Mouse (Mus musculus): ENCODE data around the gene Selp. TPM values are rescaled to one million over a fixed set of nuclear protein-coding genes. Genes with fewer than 3 reads are reported as not detected.

Selp gene
- polyA plus RNA-seq, 1 experiment from 2014 or later = not detected

DNA sequence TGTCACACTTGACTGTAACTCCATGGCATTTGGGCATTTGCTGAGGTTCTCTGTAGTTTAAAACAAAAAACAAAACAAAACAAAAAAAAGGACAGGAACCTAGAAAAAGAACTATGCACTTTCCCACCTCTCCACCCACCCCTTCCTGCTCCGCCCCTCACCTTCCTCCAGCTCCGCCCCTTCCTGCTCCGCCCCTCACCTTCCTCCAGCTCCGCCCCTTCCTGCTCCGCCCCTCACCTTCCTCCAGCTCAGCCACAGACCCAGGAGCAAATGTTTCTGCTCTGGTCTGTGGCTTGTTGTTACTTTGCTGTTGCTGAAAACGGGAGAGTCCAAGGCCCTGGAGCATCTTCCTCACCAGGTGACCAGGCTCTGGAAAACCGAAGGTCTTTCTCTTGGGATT, 34.0 kb downstream of the Selp start:
- WGBS = 94% methylated on average over 7 of the region's 7 CpGs
- no peak for ATAC-seq (ENCODE audit: insufficient number of reproducible peaks, insufficient read depth, low FRiP score, low read depth)
- Histone ChIP-seq H3K27me3 (ENCODE audit: control insufficient read depth, insufficient read depth, low read length) (no peaks in the 10 kb centered on the region), H3K27ac (ENCODE audit: low read length) (no peak overlapping the region), H3K9me3 (ENCODE audit: control insufficient read depth, low read depth, low read length) (no peaks in the 10 kb centered on the region), H3K4me2 (replicated peaks; ENCODE audit: low read depth, low read length) (no peak overlapping the region), H3K4me1 (ENCODE audit: control insufficient read depth, insufficient read depth, low read length) (0 out of 2 replicates have a peak, but pooled peaks cover 8% of the 10 kb centered on the region), H3K9ac (replicated peaks; ENCODE audit: low read depth, low read length) (no peak overlapping the region), H3K36me3 (ENCODE audit: control insufficient read depth, insufficient read depth, low read length) (no peaks in the 10 kb centered on the region), H3K4me3 (ENCODE audit: low read depth, low read length) (no peak overlapping the region)

DNA sequence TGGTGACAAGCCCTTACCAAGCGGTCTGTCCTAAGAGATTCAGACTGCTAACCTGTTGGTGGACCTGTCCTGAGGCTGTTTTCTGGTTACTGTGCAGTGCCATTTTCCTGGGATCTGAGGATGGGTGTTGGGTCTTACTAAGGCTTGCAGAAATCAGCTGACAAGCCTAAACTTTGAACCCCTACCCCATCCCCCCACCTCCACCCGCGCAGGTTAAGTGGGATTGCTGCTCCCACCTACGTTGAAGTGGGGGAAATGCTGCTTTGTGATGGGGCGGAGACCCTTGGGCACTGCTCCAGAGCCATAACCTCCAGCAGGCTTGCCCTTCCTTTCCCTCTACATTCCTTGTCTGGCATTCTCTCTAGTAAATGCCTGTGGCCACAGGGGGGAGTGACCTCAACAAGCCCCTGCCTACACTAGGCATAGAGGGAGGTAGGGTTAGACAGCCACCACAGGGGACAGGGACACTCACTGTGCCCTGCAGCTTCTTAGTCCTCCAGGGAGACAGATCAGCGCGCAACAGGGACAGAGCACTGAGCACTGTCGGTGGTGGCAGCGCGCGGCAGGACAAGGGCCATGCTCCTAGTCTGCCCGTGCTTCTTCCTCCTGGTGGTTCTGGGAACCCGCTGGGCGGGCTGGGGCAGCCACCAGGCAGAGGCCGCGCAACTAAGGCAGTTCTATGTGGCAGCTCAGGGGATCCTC, 36.5 kb downstream of the Selp start, which contains the start of gene F5:
F5 (plus strand) TSS at position 452 of the 702 bp plus-strand sequence.
- Histone ChIP-seq H3K9ac (replicated peaks; ENCODE audit: low read depth, low read length) (no peak within 1 kb of the TSS), H3K27ac (ENCODE audit: low read length) (no peak within 1 kb of the TSS), H3K4me3 (ENCODE audit: low read depth, low read length) (no peak within 1 kb of the TSS), H3K27me3 (ENCODE audit: control insufficient read depth, insufficient read depth, low read length) (no peaks in the 10 kb centered on the region), H3K4me1 (ENCODE audit: control insufficient read depth, insufficient read depth, low read length) (0 out of 2 replicates have a peak, but pooled peaks cover 4% of the 10 kb centered on the region), H3K36me3 (ENCODE audit: control insufficient read depth, insufficient read depth, low read length) (no peaks in the 10 kb centered on the region), H3K4me2 (replicated peaks; ENCODE audit: low read depth, low read length) (peak within 1 kb of the TSS; percentile 26; the same call in 1 of the 2 replicates), H3K9me3 (ENCODE audit: control insufficient read depth, low read depth, low read length) (no peaks in the 10 kb centered on the region)
- no peak for ATAC-seq (ENCODE audit: insufficient number of reproducible peaks, insufficient read depth, low FRiP score, low read depth)
- 14% methylated on average over 16 of the region's 16 CpGs for WGBS

DNA sequence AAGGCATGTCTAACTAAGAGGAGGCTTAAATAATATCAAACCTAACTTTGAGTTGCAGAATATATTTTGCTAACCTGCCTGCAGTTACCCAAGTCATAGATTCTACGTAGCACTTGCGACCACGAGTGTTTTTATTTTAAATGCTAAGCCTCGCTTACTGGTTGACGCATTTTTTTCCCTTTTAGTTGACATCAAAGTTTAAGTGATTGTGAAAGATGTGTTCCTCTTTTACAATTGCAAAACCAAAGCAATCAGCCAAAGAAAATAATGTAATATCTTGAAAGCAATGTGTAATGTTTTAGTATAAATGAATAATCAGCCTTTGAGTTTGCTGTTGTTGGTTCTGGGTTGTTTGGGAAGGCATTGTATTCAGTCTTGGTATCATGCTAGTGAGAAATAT, 37.8 kb downstream of the Selp start:
- Histone ChIP-seq H3K9ac (replicated peaks; ENCODE audit: low read depth, low read length) (no peak overlapping the region), H3K36me3 (ENCODE audit: control insufficient read depth, insufficient read depth, low read length) (no peaks in the 10 kb centered on the region), H3K27me3 (ENCODE audit: control insufficient read depth, insufficient read depth, low read length) (no peaks in the 10 kb centered on the region), H3K4me2 (replicated peaks; ENCODE audit: low read depth, low read length) (no peak overlapping the region), H3K27ac (ENCODE audit: low read length) (no peak overlapping the region), H3K4me1 (ENCODE audit: control insufficient read depth, insufficient read depth, low read length) (0 out of 2 replicates have a peak, but pooled peaks cover 4% of the 10 kb centered on the region), H3K9me3 (ENCODE audit: control insufficient read depth, low read depth, low read length) (no peaks in the 10 kb centered on the region), H3K4me3 (ENCODE audit: low read depth, low read length) (no peak overlapping the region)
- WGBS = 88% methylated on average over 5 of the region's 5 CpGs
- no peak for ATAC-seq (ENCODE audit: insufficient number of reproducible peaks, insufficient read depth, low FRiP score, low read depth)

DNA sequence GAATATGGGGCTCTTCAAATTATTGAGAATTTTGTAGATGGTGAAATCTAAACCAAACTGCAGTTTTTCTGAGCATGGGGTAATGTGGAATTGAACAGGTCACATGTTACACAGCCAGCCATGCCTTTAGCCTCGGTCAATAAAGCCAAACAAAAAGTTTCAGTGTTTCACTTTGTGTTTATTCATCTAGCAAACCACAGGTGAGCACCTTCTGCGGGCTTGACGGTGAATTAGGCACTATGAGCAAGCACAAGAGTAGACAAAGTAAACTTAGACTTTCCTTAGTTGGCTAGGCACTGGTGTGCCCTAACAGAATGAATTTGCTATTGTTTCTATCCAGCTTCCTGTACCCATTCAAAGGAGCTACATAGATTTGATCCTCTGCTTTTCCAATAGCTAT, 39.9 kb downstream of the Selp start:
- Histone ChIP-seq H3K9me3 (ENCODE audit: control insufficient read depth, low read depth, low read length) (no peaks in the 10 kb centered on the region), H3K36me3 (ENCODE audit: control insufficient read depth, insufficient read depth, low read length) (no peaks in the 10 kb centered on the region), H3K4me2 (replicated peaks; ENCODE audit: low read depth, low read length) (no peak overlapping the region), H3K27me3 (ENCODE audit: control insufficient read depth, insufficient read depth, low read length) (no peaks in the 10 kb centered on the region), H3K9ac (replicated peaks; ENCODE audit: low read depth, low read length) (no peak overlapping the region), H3K4me1 (ENCODE audit: control insufficient read depth, insufficient read depth, low read length) (0 out of 2 replicates have a peak, but pooled peaks cover 4% of the 10 kb centered on the region), H3K4me3 (ENCODE audit: low read depth, low read length) (no peak overlapping the region), H3K27ac (ENCODE audit: low read length) (no peak overlapping the region)
- 57% methylated on average over 3 of the region's 3 CpGs for WGBS
- peak; percentile 61; the same call in 1 of the 2 replicates for ATAC-seq (ENCODE audit: insufficient number of reproducible peaks, insufficient read depth, low FRiP score, low read depth)

DNA sequence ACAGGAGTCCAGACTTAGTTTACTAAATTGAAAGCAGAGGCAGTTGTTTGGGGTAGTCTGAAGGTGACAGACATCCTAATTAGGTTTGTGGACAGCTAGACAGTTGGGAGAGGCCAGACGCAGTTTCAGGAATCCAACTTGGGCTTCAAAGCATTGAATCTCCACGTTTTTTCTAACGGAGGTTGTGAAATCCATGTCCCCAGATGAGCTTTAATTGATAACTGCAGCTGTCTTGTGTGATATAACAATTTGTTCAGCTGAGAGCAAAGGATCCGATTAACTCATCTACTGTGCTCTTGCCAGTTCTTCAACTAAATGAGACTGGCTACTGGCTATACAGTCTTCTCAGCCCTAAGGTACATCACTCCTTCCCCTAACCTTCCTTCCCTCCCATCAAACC, 43.5 kb downstream of the Selp start:
- WGBS = 69% methylated on average over 4 of the region's 4 CpGs

DNA sequence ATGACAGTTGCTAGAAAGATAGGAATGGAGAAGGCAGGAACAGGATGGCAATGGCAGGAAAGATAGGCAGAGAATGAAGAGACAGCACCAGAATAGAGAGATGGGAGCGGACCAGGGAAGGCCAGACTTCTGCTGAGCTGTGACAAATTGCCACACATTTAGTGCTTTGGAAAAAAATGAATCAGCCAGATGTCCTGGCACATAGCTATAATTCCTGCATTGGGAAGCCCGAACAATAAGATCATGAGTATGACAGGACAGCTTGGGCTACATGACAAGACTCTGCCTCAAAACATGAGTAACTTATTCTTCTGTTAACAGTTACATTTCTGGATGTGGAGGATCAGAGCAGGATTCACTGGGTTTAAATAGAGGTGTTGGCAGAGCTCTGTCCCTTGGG, 44.7 kb downstream of the Selp start:
- Histone ChIP-seq H3K27me3 (ENCODE audit: control insufficient read depth, insufficient read depth, low read length) (no peaks in the 10 kb centered on the region), H3K9ac (replicated peaks; ENCODE audit: low read depth, low read length) (no peak overlapping the region), H3K36me3 (ENCODE audit: control insufficient read depth, insufficient read depth, low read length) (no peaks in the 10 kb centered on the region), H3K9me3 (ENCODE audit: control insufficient read depth, low read depth, low read length) (no peaks in the 10 kb centered on the region), H3K4me2 (replicated peaks; ENCODE audit: low read depth, low read length) (no peak overlapping the region), H3K4me1 (ENCODE audit: control insufficient read depth, insufficient read depth, low read length) (no peaks in the 10 kb centered on the region), H3K27ac (ENCODE audit: low read length) (no peak overlapping the region), H3K4me3 (ENCODE audit: low read depth, low read length) (no peak overlapping the region)
- WGBS = 83% methylated on average over 2 of the region's 2 CpGs
- no peak for ATAC-seq (ENCODE audit: insufficient number of reproducible peaks, insufficient read depth, low FRiP score, low read depth)

More for the DNA sequence above, 43.5 kb downstream of the Selp start:
- H3K9ac ChIP-seq (replicated peaks; ENCODE audit: low read depth, low read length) = no peak overlapping the region
- no peaks in the 10 kb centered on the region for H3K36me3 ChIP-seq (ENCODE audit: control insufficient read depth, insufficient read depth, low read length)
- no peak for ATAC-seq (ENCODE audit: insufficient number of reproducible peaks, insufficient read depth, low FRiP score, low read depth)
- H3K4me2 ChIP-seq (replicated peaks; ENCODE audit: low read depth, low read length) = no peak overlapping the region
- no peak overlapping the region for H3K4me3 ChIP-seq (ENCODE audit: low read depth, low read length)
- no peaks in the 10 kb centered on the region for H3K4me1 ChIP-seq (ENCODE audit: control insufficient read depth, insufficient read depth, low read length)
- H3K27me3 ChIP-seq (ENCODE audit: control insufficient read depth, insufficient read depth, low read length) = no peaks in the 10 kb centered on the region
- H3K27ac ChIP-seq (ENCODE audit: low read length) = no peak overlapping the region
- H3K9me3 ChIP-seq (ENCODE audit: control insufficient read depth, low read depth, low read length) = no peaks in the 10 kb centered on the region

DNA sequence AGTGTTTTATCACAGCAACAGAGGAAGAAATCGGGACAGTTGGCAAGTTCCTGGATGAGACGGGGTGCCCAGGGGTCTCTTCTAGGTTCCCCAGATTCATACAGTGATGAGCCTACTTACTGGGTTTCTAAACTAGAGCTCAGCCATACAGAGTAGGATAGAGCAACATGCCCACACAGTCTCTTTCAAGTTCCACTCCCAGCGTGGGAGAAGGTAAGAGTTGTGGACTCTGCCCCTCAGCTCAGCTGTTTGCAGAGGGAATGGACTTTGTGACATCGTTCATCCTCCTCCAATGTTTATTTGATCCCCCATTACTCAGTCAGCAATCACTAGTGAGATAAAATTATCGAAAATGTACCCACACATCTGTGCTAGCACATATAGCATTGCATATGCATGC, 47.7 kb downstream of the Selp start:
- no peak overlapping the region for H3K9ac ChIP-seq (replicated peaks; ENCODE audit: low read depth, low read length)
- WGBS = 73% methylated on average over 5 of the region's 5 CpGs

DNA sequence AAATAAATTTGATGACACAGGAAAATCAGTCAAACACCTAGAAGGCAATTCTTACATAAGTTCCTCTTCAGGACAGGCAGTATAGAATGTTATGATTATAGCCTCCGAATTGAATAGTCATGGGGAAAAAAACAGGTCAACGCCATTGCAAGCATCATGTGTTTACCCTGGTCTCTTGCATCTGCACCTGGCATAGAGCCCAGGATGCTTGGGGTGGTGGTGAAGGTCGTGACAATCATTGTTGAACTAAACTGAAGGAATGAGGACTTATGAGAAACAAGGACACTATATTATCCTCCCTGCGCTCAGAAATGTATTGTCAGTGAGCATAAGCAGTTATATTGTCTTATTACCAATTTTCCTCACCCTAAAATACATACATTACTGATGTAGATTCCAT, 53.8 kb downstream of the Selp start:
- H3K4me1 ChIP-seq (ENCODE audit: control insufficient read depth, insufficient read depth, low read length) = no peaks in the 10 kb centered on the region
- H3K27ac ChIP-seq (ENCODE audit: low read length) = no peak overlapping the region
- H3K36me3 ChIP-seq (ENCODE audit: control insufficient read depth, insufficient read depth, low read length) = no peaks in the 10 kb centered on the region
- no peaks in the 10 kb centered on the region for H3K9me3 ChIP-seq (ENCODE audit: control insufficient read depth, low read depth, low read length)
- H3K27me3 ChIP-seq (ENCODE audit: control insufficient read depth, insufficient read depth, low read length) = no peaks in the 10 kb centered on the region
- H3K9ac ChIP-seq (replicated peaks; ENCODE audit: low read depth, low read length) = no peak overlapping the region
- H3K4me3 ChIP-seq (ENCODE audit: low read depth, low read length) = no peak overlapping the region
- ATAC-seq (ENCODE audit: insufficient number of reproducible peaks, insufficient read depth, low FRiP score, low read depth) = no peak
- WGBS = 72% methylated on average over 4 of the region's 4 CpGs
- H3K4me2 ChIP-seq (replicated peaks; ENCODE audit: low read depth, low read length) = no peak overlapping the region

More for the DNA sequence above, 47.7 kb downstream of the Selp start:
- no peak overlapping the region for H3K27ac ChIP-seq (ENCODE audit: low read length)
- no peak overlapping the region for H3K4me3 ChIP-seq (ENCODE audit: low read depth, low read length)
- no peak overlapping the region for H3K4me2 ChIP-seq (replicated peaks; ENCODE audit: low read depth, low read length)
- no peak for ATAC-seq (ENCODE audit: insufficient number of reproducible peaks, insufficient read depth, low FRiP score, low read depth)
- no peaks in the 10 kb centered on the region for H3K36me3 ChIP-seq (ENCODE audit: control insufficient read depth, insufficient read depth, low read length)
- H3K27me3 ChIP-seq (ENCODE audit: control insufficient read depth, insufficient read depth, low read length) = no peaks in the 10 kb centered on the region
- H3K9me3 ChIP-seq (ENCODE audit: control insufficient read depth, low read depth, low read length) = no peaks in the 10 kb centered on the region
- no peaks in the 10 kb centered on the region for H3K4me1 ChIP-seq (ENCODE audit: control insufficient read depth, insufficient read depth, low read length)

DNA sequence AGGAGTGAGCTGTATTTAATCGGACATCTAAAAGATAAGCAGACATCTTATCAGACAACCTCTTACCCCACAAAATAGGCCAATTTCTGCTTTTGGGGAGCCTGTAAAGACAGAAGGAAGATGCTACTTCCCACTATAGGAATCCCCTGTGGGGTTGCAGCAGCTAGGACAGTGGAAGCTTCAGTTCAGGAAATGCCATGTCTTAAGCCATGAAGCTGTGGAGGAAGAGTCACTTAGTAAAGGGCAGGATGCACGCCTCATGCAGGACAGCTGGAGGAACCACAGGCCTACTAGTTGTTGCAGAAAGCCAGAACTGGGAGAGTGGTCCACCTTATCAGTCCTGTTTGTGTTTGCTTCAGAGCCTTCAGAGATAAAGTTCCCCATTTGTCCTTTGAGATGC, 55.4 kb downstream of the Selp start:
- Histone ChIP-seq H3K27ac (ENCODE audit: low read length) (no peak overlapping the region), H3K4me3 (ENCODE audit: low read depth, low read length) (no peak overlapping the region), H3K9ac (replicated peaks; ENCODE audit: low read depth, low read length) (no peak overlapping the region), H3K4me2 (replicated peaks; ENCODE audit: low read depth, low read length) (no peak overlapping the region), H3K36me3 (ENCODE audit: control insufficient read depth, insufficient read depth, low read length) (no peaks in the 10 kb centered on the region), H3K4me1 (ENCODE audit: control insufficient read depth, insufficient read depth, low read length) (no peaks in the 10 kb centered on the region), H3K27me3 (ENCODE audit: control insufficient read depth, insufficient read depth, low read length) (no peaks in the 10 kb centered on the region), H3K9me3 (ENCODE audit: control insufficient read depth, low read depth, low read length) (no peaks in the 10 kb centered on the region)
- no peak for ATAC-seq (ENCODE audit: insufficient number of reproducible peaks, insufficient read depth, low FRiP score, low read depth)
- WGBS = 76% methylated on average over 2 of the region's 2 CpGs

Data from stomach, embryonic 14.5 days (tissue).